In genomic region chr6:59020346-59020745, GRCm38 (mm10) we compare ENCODE assay signal across 10 mouse cellular contexts. TPM values are rescaled to one million over a fixed set of nuclear protein-coding genes. Genes with fewer than 3 reads are reported as not detected.
DNase-seq lines count a peak whose midpoint lies in the region; ATAC-seq and TF ChIP-seq lines count a peak whose summit lies in the region.
"Had no signal": no experiment of that assay in that cellular context is flagged by ENCODE, and none has a peak within 500 bp of the region (broad histone marks: within the 10 kb centered on the region; RNA-seq: fewer than 3 reads in every experiment).

No protein-coding gene starts in this region.

- peak; percentile 22; the same call in 1 of the 2 replicates for TF ChIP-seq CTCF in hindbrain, postnatal 0 days (IDR thresholded peaks at IDR 0.05; ENCODE audit: low read depth)
- TF ChIP-seq CTCF in E14TG2a.4 (conservative IDR thresholded peaks at IDR 0.05; ENCODE audit: low read length), result peak; percentile 20
- peak; percentile 12; the same call in 1 of the 2 replicates for TF ChIP-seq CTCF in brain, embryonic 14.5 days (IDR thresholded peaks at IDR 0.05; ENCODE audit: borderline replicate concordance, extremely low read depth, insufficient read depth, insufficient read length)
- peak; percentile 86 for TF ChIP-seq CTCF in lung, postnatal 0 days (IDR thresholded peaks at IDR 0.05)

- H3K36me3 ChIP-seq in hindbrain, postnatal 0 days (ENCODE audit: insufficient read depth, low read length), result no peaks in the 10 kb centered on the region
- no peaks in the 10 kb centered on the region for H3K36me3 ChIP-seq in hindbrain, embryonic 12.5 days
- H3K36me3 ChIP-seq in E14TG2a.4 (ENCODE audit: insufficient read depth, low read length), result no peaks in the 10 kb centered on the region
- H3K36me3 ChIP-seq in lung, postnatal 0 days (ENCODE audit: insufficient read depth, low read length), result no peaks in the 10 kb centered on the region
- H3K36me3 ChIP-seq in neural tube, embryonic 15.5 days, result no peaks in the 10 kb centered on the region
- H3K36me3 ChIP-seq: hindbrain, embryonic 15.5 days; neural tube, embryonic 13.5 days had no signal

- H3K27ac ChIP-seq in hindbrain, postnatal 0 days, result no peak overlapping the region
- no peak overlapping the region for H3K27ac ChIP-seq in hindbrain, embryonic 12.5 days
- H3K27ac ChIP-seq in lung, postnatal 0 days (ENCODE audit: low read length), result 0 out of 2 replicates have a peak overlapping the region, but pooled peaks have one; percentile 3
- H3K27ac ChIP-seq in neural tube, embryonic 15.5 days (replicated peaks), result no peak overlapping the region
- H3K27ac ChIP-seq: hindbrain, embryonic 15.5 days; neural tube, embryonic 13.5 days had no signal

- H3K4me2 ChIP-seq in hindbrain, postnatal 0 days (ENCODE audit: low read depth, low read length), result no peak overlapping the region
- H3K4me2 ChIP-seq in hindbrain, embryonic 12.5 days (replicated peaks), result no peak overlapping the region
- H3K4me2 ChIP-seq in lung, postnatal 0 days (replicated peaks; ENCODE audit: low read depth, low read length), result no peak overlapping the region
- no peak overlapping the region for H3K4me2 ChIP-seq in neural tube, embryonic 15.5 days
- H3K4me2 ChIP-seq: hindbrain, embryonic 15.5 days; neural tube, embryonic 13.5 days had no signal

- no peaks in the 10 kb centered on the region for H3K9me3 ChIP-seq in hindbrain, postnatal 0 days (ENCODE audit: low read length)
- no peaks in the 10 kb centered on the region for H3K9me3 ChIP-seq in hindbrain, embryonic 12.5 days (replicated peaks)
- no peaks in the 10 kb centered on the region for H3K9me3 ChIP-seq in E14TG2a.4 (ENCODE audit: low read length)
- no peaks in the 10 kb centered on the region for H3K9me3 ChIP-seq in lung, postnatal 0 days (ENCODE audit: low read length)
- H3K9me3 ChIP-seq in neural tube, embryonic 15.5 days (replicated peaks), result no peaks in the 10 kb centered on the region
- H3K9me3 ChIP-seq: hindbrain, embryonic 15.5 days; neural tube, embryonic 13.5 days had no signal

- no peaks in the 10 kb centered on the region for H3K27me3 ChIP-seq in hindbrain, postnatal 0 days (ENCODE audit: insufficient read depth, low read length)
- H3K27me3 ChIP-seq in hindbrain, embryonic 12.5 days, result no peaks in the 10 kb centered on the region
- H3K27me3 ChIP-seq in E14TG2a.4 (ENCODE audit: insufficient read depth, low read length), result 0 out of 2 replicates have a peak, but pooled peaks cover 4% of the 10 kb centered on the region
- H3K27me3 ChIP-seq in lung, postnatal 0 days (replicated peaks; ENCODE audit: insufficient read depth, low read length), result no peaks in the 10 kb centered on the region
- H3K27me3 ChIP-seq in neural tube, embryonic 15.5 days (replicated peaks), result no peaks in the 10 kb centered on the region
- H3K27me3 ChIP-seq: hindbrain, embryonic 15.5 days; neural tube, embryonic 13.5 days had no signal

- TF ChIP-seq POLR2A in brain, embryonic 14.5 days (IDR thresholded peaks at IDR 0.05; ENCODE audit: borderline replicate concordance, extremely low read depth, insufficient read depth, insufficient read length, poor library complexity, severe bottlenecking), result no peak

- H3K9ac ChIP-seq in hindbrain, postnatal 0 days (replicated peaks; ENCODE audit: low read length), result no peak overlapping the region
- no peak overlapping the region for H3K9ac ChIP-seq in hindbrain, embryonic 12.5 days
- no peak overlapping the region for H3K9ac ChIP-seq in lung, postnatal 0 days (replicated peaks; ENCODE audit: low read depth)
- no peak overlapping the region for H3K9ac ChIP-seq in neural tube, embryonic 15.5 days (replicated peaks)
- H3K9ac ChIP-seq: hindbrain, embryonic 15.5 days; neural tube, embryonic 13.5 days had no signal

- H3K4me1 ChIP-seq in hindbrain, postnatal 0 days (ENCODE audit: insufficient read depth, low read length), result peaks cover 7% of the 10 kb centered on the region
- no peaks in the 10 kb centered on the region; the same call in 1 of the 2 replicates for H3K4me1 ChIP-seq in hindbrain, embryonic 12.5 days
- peaks cover 7% of the 10 kb centered on the region for H3K4me1 ChIP-seq in E14TG2a.4 (replicated peaks; ENCODE audit: low read depth, low read length)
- H3K4me1 ChIP-seq in lung, postnatal 0 days (ENCODE audit: insufficient read depth, low read depth, low read length), result no peaks in the 10 kb centered on the region
- peaks cover 15% of the 10 kb centered on the region for H3K4me1 ChIP-seq in neural tube, embryonic 15.5 days

- DNase-seq in hindbrain, postnatal 0 days (ENCODE audit: low spot score), result no peak
- peak; percentile 7 for DNase-seq in brain, embryonic 14.5 days (ENCODE audit: low read depth)
- peak; percentile 69 for DNase-seq in lung, postnatal 0 days (ENCODE audit: low spot score)
- DNase-seq in right cerebral cortex, postnatal 4 days, result no peak
- DNase-seq in neural tube, embryonic 10.5 days (ENCODE audit: extremely low spot score, low spot score), result no peak

- H3K4me3 ChIP-seq in hindbrain, postnatal 0 days (ENCODE audit: low read length), result no peak overlapping the region
- no peak overlapping the region for H3K4me3 ChIP-seq in hindbrain, embryonic 12.5 days
- no peak overlapping the region for H3K4me3 ChIP-seq in E14TG2a.4 (replicated peaks; ENCODE audit: low read length)
- no peak overlapping the region for H3K4me3 ChIP-seq in lung, postnatal 0 days (ENCODE audit: low read depth, low read length)
- H3K4me3 ChIP-seq in neural tube, embryonic 15.5 days (replicated peaks), result no peak overlapping the region
- H3K4me3 ChIP-seq: hindbrain, embryonic 15.5 days; neural tube, embryonic 13.5 days had no signal

- ATAC-seq in hindbrain, postnatal 0 days, result no peak
- no peak for ATAC-seq in hindbrain, embryonic 12.5 days (ENCODE audit: low FRiP score)
- 0 out of 2 replicates have a peak, but pooled peaks have one; percentile 20 for ATAC-seq in lung, postnatal 0 days
- no peak for ATAC-seq in neural tube, embryonic 15.5 days (ENCODE audit: low FRiP score)

- TF ChIP-seq EP300 in lung, postnatal 0 days (IDR thresholded peaks at IDR 0.05), result no peak

- WGBS in hindbrain, postnatal 0 days, result 91% methylated on average over 2 of the region's 2 CpGs
- whole genome bisulfite sequencing in hindbrain, embryonic 12.5 days, result 88% methylated on average over 2 of the region's 2 CpGs
- 77% methylated on average over 2 of the region's 2 CpGs for WGBS in lung, postnatal 0 days
- WGBS in neural tube, embryonic 15.5 days, result 89% methylated on average over 2 of the region's 2 CpGs

RNA-seq across cellular contexts. Expression of gene Fam13a, which starts 4.0 kb away (rescaled TPM):
- 2.9 and 5.1 TPM in 2 replicates for total RNA-seq in hindbrain, postnatal 0 days (2014; rRNA removed)
- polyA plus RNA-seq in hindbrain, postnatal 0 days (2015; fragmentation: Nextera tagmentation; extraction: Ambion mirVana), result 14.3 and 14.4 TPM in 2 replicates
- polyA plus RNA-seq in hindbrain, embryonic 12.5 days (2016; fragmentation: Nextera tagmentation; extraction: Ambion mirVana), result 6.2 and 6.8 TPM in 2 replicates
- 3.8 and 4.8 TPM in 2 replicates for polyA plus RNA-seq in brain, embryonic 14.5 days (2012; rRNA removed)
- polyA plus RNA-seq in lung, postnatal 0 days (2015; fragmentation: Nextera tagmentation; extraction: Ambion mirVana), result 21.4 and 23.5 TPM in 2 replicates
- polyA plus RNA-seq in neural tube, embryonic 15.5 days (2015; fragmentation: Nextera tagmentation; extraction: Ambion mirVana), result 13.7 and 16.3 TPM in 2 replicates

Comparison
In these comparisons a context has a peak if more than half of its experiments do, and no peak if none do; other contexts are left out.
1. DNase-seq: peak in brain, embryonic 14.5 days (single experiment) and lung, postnatal 0 days (single experiment); none in hindbrain, postnatal 0 days (single experiment), right cerebral cortex, postnatal 4 days (single experiment) and neural tube, embryonic 10.5 days (single experiment).
2. CTCF ChIP-seq: peak in every context shown above with its lines; median percentile 86 in lung, postnatal 0 days; 22 in hindbrain, postnatal 0 days; 20 in E14TG2a.4; 12 in brain, embryonic 14.5 days.